Comparison of ENCODE assay signal across 12 mouse cellular contexts in the genomic region with DNA sequence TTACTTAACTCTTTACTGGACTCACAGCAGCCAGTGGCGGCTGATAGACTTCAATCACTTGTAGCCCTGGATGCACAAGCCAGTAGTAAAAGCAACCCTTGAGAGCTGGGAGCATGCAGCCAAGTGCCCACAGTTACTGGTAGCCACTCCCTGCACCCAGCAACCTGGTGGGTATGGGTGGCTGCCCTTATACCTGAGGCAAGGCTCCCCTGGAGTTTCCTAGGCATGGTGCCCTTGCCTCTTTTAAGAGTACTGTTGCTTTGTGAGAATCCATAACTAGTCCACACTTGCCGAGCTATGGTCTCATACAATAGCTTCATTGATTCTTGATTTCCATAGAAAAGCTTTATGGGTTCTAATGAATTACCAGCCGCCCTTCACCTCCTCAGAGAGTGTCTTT.
DNase-seq lines count a peak whose midpoint lies in the region; ATAC-seq and TF ChIP-seq lines count a peak whose summit lies in the region.
"Had no signal": no experiment of that assay in that cellular context is flagged by ENCODE, and none has a peak within 500 bp of the region (broad histone marks: within the 10 kb centered on the region; RNA-seq: fewer than 3 reads in every experiment).

No protein-coding gene starts in this region.

- no peak for ATAC-seq in forebrain, embryonic 11.5 days (replicated peaks; ENCODE audit: low FRiP score)

- H3K79me2 ChIP-seq in macrophage (ENCODE audit: inconsistent target), result peaks cover 99% of the 10 kb centered on the region

- 96% methylated on average over 3 of the region's 3 CpGs for WGBS in macrophage (ENCODE audit: missing documents)
- WGBS in forebrain, embryonic 11.5 days, result 45% methylated on average over 3 of the region's 3 CpGs

- peak overlapping the region; percentile 100 for H3K27ac ChIP-seq in gastrocnemius, adult 2 months
- H3K27ac ChIP-seq in left cerebral cortex, adult 2 months, result peak overlapping the region; percentile 69
- peak overlapping the region; percentile 100 for H3K27ac ChIP-seq in macrophage
- H3K27ac ChIP-seq in forebrain, embryonic 11.5 days (ENCODE audit: low read depth, low read length), result no peak overlapping the region

- H3K9me3 ChIP-seq in forebrain, embryonic 11.5 days (ENCODE audit: control insufficient read depth, low read length), result no peaks in the 10 kb centered on the region

- H3K27me3 ChIP-seq in forebrain, embryonic 11.5 days (ENCODE audit: control insufficient read depth, insufficient read depth, low read length), result no peaks in the 10 kb centered on the region; the same call in 1 of the 2 replicates

- H3K4me1 ChIP-seq in forebrain, embryonic 11.5 days (replicated peaks; ENCODE audit: control insufficient read depth, insufficient read depth, low read length), result peaks cover 2% of the 10 kb centered on the region; the same call in 1 of the 2 replicates

- no peaks in the 10 kb centered on the region for H3K36me3 ChIP-seq in macrophage (ENCODE audit: inconsistent target)
- no peaks in the 10 kb centered on the region for H3K36me3 ChIP-seq in forebrain, embryonic 11.5 days (ENCODE audit: control insufficient read depth, insufficient read depth, low read length)

- H3K9ac ChIP-seq in forebrain, embryonic 11.5 days (ENCODE audit: low read length), result no peak overlapping the region

- intact Hi-C loops in gastrocnemius, adult 2 months (cut with DNase I), result no loop called here
- intact Hi-C loops in left cerebral cortex, adult 2 months (cut with DNase I), result loop anchor here (5.0 to 10.0 kb wide), 3 partner anchors 147 to 337 kb away; no protein-coding TSS in a partner anchor

- H3K4me3 ChIP-seq in gastrocnemius, adult 2 months, result peak overlapping the region; percentile 99
- peak overlapping the region; percentile 39 for H3K4me3 ChIP-seq in left cerebral cortex, adult 2 months
- peak overlapping the region; percentile 96; the same call in 1 of the 2 replicates for H3K4me3 ChIP-seq in macrophage (ENCODE audit: inconsistent target)
- no peak overlapping the region for H3K4me3 ChIP-seq in forebrain, embryonic 11.5 days (ENCODE audit: low read depth, low read length)

- DNase-seq in gastrocnemius, adult 2 months, result no peak
- DNase-seq in gastrocnemius, postnatal 10 days, result no peak
- no peak for DNase-seq in left cerebral cortex, adult 2 months (ENCODE audit: extremely low spot score in 1 of 2, low spot score in 2 of 2)
- DNase-seq in left cerebral cortex, adult 11 months (ENCODE audit: low spot score), result no peak
- peak; percentile 59 for DNase-seq in induced T-regulatory cell, adult 2 months (ENCODE audit: low read depth)
- no peak for DNase-seq in forebrain, embryonic 11.5 days (ENCODE audit: low spot score)
- DNase-seq in embryo, embryonic 9.5 days (ENCODE audit: extremely low spot score), result no peak
- DNase-seq: adrenal gland, postnatal 10 days; cerebellum, adult 18-20 months; liver had no signal

- H3K4me2 ChIP-seq in forebrain, embryonic 11.5 days (ENCODE audit: low read depth, low read length, severe bottlenecking), result no peak overlapping the region
- H3K4me2 ChIP-seq: midbrain, embryonic 11.5 days had no signal

- no peak for TF ChIP-seq CTCF in gastrocnemius, adult 2 months (IDR thresholded peaks at IDR 0.05)
- no peak for TF ChIP-seq CTCF in left cerebral cortex, adult 2 months (IDR thresholded peaks at IDR 0.05)
